Mouse (Mus musculus) liver, postnatal 0 days (tissue): ENCODE measurements at regions not wholly inside any gene's neighbourhood (a gene's known extent, or its start where the extent isn't known, plus 50 kb on each side); places are given as distances from the start of the nearest gene placed in this dataset.

Source experiments
- CTCF ChIP-seq: sonication (generic); IDR thresholded peaks from 2 replicates; pipeline ENCODE4 v1.5.1; 2016; ENCODE audit warnings: antibody characterized with exemption, low read depth
- EP300 ChIP-seq: IDR thresholded peaks from 2 replicates; pipeline ENCODE4 v1.6.1; 2016; ENCODE audit warnings: antibody characterized with exemption, low read depth, mild to moderate bottlenecking

DNA sequence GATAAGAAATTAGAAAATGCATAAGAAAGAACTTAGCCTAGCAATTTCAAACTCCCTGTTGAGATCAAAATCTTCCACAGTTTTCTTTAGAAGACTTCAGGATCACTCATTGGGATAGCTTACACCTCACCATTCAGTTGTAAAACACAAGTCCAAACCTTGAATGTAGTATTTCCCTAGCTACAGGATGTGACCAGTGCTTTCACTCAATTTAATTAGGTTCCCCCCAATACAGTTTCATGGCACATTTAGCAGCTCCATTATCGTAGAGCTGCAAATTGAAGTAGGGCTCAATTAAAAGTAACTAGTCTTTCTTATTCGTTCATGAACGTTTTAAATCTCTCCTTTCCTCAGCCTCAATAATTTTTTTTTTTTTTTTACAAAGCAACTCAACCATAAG lies 550.0 kb upstream of the Tmprss15 start:
- TF ChIP-seq CTCF (no peak), EP300 (no peak)
